Mouse (Mus musculus): ENCODE measurements around the gene Arg2. TPM values are rescaled to one million over a fixed set of nuclear protein-coding genes. Genes with fewer than 3 reads are reported as not detected.
"Not testable (repeated sequence)": the region's sequence is repeated elsewhere in the genome, so short reads cannot be mapped to it uniquely, and the experiment has no call there.

Gene Arg2
- total RNA-seq, 1 experiment from 2014 or later = not detected

DNA sequence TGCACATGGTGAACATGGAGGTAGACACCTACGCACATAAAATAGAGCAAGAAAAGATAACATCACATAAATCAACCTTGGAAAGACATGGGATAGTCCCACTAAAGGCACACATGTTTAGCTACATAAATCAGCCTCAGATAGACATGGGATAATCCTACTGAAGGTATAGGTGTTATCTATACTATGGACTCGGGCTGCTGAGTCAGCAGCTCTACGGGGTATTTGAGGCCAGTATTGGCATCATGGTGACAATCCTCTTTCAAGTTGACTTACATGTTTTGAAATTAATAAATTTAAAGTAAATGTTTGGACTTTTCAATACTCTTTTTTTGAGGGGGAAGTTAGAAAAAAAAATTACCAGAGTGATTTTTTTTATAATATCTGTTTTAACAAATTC is 32.3 kb downstream of the Arg2 start:
- ATAC-seq (replicated peaks; ENCODE audit: insufficient number of reproducible peaks, low FRiP score, low TSS enrichment, poor library complexity, severe bottlenecking) = no peak

DNA sequence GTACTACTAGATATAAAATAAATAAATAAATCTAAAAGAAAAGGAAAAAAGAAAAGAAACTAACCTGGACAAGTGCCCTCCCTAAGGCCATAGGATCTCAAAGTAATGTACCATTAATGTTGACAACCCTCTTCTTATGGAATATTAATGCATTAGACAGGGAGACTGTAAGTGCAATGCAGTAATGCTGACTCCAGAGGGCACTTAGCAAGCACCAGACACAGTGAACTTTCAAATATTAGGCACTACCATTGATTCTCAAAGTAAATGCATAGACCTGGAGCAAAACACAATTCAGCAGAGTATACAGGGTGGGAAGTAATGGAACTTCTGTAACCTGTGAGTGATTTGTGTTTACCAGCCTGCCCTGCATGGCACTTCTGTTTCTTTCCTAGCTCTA is 38.6 kb downstream of the Arg2 start:
- ATAC-seq (replicated peaks; ENCODE audit: insufficient number of reproducible peaks, low FRiP score, low TSS enrichment, poor library complexity, severe bottlenecking) = no peak

DNA sequence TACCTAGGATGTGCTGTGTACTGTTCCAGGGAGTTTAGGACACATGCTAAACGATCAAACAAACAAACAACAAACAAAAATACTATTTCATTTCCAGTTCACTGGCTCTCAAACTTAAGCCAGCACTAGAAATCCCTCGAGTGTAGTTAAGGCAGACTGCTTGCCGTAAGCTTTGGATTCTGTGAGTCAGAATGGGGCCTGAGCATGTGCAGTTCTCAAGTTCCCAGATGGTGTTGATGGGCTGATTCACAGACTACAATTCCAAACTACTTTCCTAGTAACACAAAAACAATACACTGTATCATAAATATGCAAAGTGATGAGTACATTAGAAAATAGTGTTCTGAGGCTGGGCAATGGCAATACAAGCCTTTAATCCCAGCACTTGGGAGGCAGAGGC is 39.8 kb downstream of the Arg2 start:
- no peak for ATAC-seq (replicated peaks; ENCODE audit: insufficient number of reproducible peaks, low FRiP score, low TSS enrichment, poor library complexity, severe bottlenecking)

DNA sequence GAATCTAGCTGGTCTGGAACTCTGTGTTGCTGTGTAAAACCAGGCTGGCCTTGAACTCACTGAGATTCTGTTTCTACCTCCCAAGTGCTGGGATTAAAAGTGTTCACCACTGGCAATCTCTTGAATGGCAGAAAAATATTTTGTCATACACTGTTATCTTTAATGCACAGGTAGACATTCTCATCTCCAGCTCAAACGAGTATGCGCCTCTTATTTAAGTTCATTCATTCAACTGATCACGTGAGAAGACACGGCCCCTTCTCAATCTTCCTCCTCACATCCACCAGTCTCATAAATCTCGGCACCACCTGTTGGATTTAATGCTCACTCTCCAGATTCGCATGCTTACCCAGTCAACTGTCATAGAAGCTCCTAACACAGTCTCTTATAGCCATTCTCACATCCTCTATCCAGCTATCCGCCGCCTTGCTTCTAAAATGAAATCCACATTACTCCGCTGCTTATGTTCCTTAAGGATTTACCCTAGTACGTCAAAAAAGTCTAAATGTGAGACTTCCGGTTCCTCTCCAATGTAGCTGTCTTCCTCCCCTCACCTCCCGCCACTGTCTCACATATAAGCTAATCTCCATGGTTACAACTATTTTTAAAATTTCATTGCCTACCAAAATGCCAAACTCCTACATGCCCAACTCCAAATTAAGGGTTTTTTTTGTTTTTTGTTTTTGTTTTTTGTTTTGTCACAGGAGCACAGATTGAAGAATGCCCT is 40.9 kb downstream of the Arg2 start:
- peak; percentile 11; the same call in 1 of the 2 replicates for ATAC-seq (replicated peaks; ENCODE audit: insufficient number of reproducible peaks, low FRiP score, low TSS enrichment, poor library complexity, severe bottlenecking)

DNA sequence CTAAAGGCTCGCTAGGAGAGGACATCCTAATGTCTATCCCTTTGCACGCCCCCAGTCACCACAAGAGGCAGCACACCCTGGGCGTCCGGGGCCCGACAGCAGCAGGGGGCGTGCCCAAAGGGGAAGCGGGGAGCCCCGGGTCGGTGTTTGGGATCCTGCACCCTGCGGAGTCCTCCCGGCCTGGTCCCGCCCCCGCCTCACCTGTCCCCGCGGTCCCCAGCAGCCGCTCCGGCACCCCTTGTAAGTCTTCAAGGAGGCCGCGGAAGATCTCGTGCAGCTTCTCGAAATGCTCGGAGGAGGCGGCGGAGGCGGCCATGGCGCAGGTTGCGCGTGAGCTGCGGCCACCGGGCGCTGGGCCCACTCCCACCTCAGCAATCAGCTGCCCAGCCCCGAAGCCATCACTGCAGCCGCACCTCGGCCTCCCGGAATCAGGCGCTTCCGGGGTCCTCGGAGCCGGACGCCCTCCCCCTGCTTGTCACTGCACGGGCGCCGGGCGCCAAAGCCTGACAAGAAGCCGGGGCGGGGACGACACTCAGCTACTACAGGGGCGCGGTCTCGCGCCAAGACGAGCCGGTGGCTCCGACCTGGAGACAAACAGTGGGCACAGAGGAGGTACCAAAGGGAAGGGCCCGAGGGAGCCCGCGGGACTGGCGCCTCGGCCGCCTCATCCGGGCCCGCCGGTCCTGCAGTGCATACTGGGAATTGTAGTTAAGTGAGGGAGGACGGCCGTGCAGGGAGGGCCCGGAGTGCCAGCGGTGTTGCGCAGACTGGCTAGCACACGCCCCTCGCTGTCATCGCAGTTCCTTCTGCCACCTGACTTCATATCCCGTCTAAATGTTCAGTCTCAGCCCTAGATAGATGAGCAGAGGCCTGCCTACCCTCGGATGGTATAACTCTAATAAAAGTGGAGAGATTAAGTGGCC is 41.7 kb downstream of the Arg2 start, which contains the start of gene Vti1b:
Vti1b (minus strand) TSS at position 649 of the 923 bp plus-strand sequence.
- ATAC-seq (replicated peaks; ENCODE audit: insufficient number of reproducible peaks, low FRiP score, low TSS enrichment, poor library complexity, severe bottlenecking) = peak; percentile 94

DNA sequence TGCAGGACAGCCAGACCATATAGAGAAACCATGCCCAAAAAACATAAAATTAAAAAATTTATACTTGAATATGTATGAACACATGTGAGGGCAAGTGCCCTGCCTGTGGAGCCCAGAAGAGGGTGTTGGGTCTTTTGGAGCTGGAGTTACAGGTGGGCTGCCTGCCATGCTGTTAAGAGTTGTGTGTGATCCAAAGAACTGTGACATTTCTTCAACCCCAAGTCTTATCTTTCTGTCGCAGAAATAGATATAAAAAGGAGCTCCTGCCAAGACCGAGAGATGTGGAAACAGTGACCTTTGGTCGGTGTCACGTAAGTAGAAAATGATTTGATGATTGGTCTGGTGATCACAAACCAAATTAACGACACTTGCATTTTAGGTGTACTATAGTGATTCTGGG is 43.1 kb downstream of the Arg2 start:
- no peak for ATAC-seq (replicated peaks; ENCODE audit: insufficient number of reproducible peaks, low FRiP score, low TSS enrichment, poor library complexity, severe bottlenecking)

DNA sequence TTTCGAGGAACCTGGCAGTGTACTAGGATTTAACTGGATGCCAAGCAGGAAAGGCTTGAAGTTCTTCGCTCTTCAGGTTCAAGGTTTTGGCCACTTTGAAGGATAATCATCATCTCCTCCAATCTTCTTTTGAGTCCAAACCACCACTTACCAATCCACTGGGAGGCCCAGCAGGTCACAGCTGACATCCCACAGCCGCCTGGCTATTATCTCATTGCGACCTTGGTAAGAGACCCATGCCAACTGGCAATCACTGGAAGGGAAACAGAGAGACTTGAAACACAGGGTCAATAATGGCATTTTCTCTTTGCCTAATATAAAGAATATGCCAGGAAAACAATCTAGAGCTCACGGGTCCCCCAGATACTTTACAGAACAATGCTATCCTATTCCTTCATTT is 45.4 kb downstream of the Arg2 start:
- no peak for ATAC-seq (replicated peaks; ENCODE audit: insufficient number of reproducible peaks, low FRiP score, low TSS enrichment, poor library complexity, severe bottlenecking)

DNA sequence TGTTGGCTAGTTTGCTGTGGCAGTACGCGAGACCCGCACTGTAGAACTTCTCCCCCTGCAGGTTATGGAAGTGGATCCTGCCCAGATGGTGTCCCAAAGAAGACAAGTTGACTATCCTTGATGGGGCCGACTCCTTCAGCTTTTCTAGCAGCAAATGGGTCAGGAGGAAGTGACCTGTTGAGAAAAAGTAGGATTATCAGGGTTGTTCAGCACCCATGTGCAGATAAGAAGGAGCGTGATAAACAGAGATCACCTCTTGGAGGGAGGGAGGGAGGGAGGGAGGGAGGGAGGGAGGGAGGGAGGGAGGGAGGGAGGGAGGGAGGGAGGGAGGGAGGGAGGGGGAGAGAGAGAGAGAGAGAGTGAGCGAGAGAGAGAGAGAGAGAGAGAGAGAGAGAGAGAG is 54.6 kb downstream of the Arg2 start:
- not testable (repeated sequence) for ATAC-seq (replicated peaks; ENCODE audit: insufficient number of reproducible peaks, low FRiP score, low TSS enrichment, poor library complexity, severe bottlenecking)

DNA sequence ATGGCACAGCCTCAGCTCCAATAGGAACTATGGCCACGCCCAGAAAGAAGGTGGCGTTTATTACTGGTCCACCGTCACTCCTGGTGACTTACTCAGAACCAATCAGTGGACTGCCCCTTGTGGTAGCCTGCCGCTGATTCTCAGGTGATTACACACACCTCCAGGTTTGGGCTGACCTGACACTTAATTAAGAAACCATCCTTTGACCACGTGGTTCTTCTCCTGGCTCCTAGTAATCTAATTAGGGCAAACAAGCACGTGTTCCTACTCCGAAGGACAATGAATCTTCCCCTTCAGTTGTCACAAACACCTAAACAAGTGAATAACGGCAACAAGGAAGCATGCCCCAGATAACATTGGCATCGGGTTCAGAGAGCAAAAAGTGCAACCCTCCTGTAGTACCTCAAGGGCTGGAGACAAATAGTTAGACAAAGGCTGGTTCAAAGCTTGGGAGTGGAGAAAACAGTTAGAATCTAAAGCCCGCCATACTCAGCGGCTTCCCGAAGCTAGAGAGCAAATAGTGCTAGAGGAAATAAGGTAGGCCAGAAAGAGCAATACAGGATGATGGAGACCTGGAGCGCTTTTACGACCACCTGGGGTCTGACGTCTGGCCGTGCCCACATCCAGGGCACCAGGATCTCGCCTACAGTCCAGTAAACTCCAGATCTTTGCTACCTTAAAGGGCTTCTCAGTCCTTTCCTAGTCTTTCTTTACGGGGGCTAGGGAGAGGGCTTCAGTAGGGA is 60.5 kb downstream of the Arg2 start:
- ATAC-seq (replicated peaks; ENCODE audit: insufficient number of reproducible peaks, low FRiP score, low TSS enrichment, poor library complexity, severe bottlenecking) = peak; percentile 68

DNA sequence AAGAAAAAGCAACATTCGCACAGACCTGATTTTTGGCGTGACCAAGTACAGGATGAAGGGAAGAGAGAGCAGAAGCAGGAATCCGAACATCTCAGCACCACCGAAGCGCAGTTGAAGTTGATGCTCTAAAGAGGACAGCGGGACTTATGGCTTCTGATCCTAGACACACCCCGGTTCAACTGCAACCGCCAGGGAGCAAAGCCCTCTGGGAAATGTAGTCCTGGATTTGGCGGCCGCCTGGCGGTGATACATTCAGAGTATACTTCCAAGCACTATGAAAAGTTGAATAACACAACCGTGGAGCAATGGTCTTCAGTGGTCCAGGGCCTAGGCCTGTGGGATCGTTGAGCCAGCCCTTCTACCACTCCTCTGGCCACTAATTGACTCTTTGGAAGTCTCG is 61.1 kb downstream of the Arg2 start:
- ATAC-seq (replicated peaks; ENCODE audit: insufficient number of reproducible peaks, low FRiP score, low TSS enrichment, poor library complexity, severe bottlenecking) = peak; percentile 94

DNA sequence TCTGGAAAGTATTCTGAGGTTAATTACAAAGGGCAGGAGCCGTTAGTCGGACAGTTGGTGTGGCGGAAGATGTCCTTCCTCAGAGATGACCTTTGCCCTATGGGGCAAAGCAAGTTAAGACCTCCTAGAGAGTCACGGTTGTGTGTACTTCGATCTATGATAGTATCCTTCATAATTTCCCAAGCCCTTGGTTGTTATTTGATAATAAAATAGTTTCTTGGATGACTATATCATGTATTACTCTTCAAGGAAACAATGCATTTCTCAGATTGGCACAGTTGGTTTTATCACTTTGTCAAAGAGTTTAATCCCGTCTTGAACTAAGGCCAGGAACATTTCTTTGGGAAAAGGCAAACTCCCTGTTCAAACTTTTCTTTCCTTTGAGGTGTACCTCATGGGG is 61.6 kb downstream of the Arg2 start, which contains the start of gene Rdh11:
Rdh11 (minus strand) TSS at position 101 of the 400 bp plus-strand sequence.
- ATAC-seq (replicated peaks; ENCODE audit: insufficient number of reproducible peaks, low FRiP score, low TSS enrichment, poor library complexity, severe bottlenecking) = no peak

DNA sequence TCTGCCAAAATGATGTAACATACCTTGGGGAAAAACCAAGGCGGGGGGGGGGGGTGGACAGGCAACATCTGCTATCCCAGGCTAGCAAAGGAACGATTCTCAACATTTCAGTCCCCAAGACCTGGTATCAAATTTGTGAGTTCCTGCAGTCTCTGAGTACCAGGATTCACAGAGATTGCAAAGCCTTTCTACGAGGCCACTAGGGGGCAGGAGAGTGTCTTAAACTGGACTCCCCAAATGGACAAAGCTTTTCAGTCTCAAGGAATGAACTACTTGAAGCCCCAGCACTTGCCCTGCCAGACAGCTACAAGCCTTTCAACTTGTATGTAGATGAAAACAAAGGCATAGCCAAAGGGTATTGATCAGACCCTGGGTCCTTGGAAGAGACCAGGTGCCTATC is 62.9 kb downstream of the Arg2 start:
- peak; percentile 58; the same call in 1 of the 2 replicates for ATAC-seq (replicated peaks; ENCODE audit: insufficient number of reproducible peaks, low FRiP score, low TSS enrichment, poor library complexity, severe bottlenecking)

DNA sequence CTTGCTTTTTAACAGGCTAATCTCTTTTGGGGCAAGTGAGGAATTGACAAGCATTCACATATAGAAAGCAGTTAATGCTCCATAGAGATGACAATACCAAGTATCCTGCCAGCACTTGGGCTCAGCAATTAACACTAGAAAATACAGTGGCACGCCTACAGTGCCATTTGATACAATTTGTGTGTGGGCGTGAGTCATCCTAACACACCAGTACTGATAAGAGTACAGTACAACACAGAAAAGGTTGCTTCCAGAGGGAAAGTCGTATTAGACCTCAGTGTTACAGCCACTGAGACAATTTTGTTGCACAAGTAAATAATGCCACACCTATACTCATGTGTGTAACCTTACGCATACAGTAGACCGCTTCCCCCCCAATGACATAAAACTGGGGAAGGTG is 66.5 kb downstream of the Arg2 start:
- no peak for ATAC-seq (replicated peaks; ENCODE audit: insufficient number of reproducible peaks, low FRiP score, low TSS enrichment, poor library complexity, severe bottlenecking)

DNA sequence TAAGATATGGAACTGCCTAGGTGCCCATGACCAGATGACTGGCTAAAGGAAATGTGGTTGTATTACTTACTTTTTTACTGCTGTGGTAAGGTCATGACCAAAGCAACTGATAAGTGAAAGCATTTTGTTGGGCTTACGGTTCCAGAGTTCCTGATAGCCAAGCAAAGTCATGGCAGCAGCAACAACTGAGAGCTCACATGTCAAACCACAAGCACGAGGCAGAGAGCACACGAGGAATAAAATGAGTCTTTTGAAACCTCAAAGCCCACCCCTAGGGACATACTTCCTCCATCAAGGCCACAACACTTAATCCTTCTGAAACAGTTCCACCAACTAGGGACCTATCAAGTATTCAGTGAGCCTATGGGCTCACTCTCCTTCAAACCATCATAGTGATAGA is 71.3 kb downstream of the Arg2 start:
- no peak for ATAC-seq (replicated peaks; ENCODE audit: insufficient number of reproducible peaks, low FRiP score, low TSS enrichment, poor library complexity, severe bottlenecking)

Other genes with a start within 250 kb of the Arg2 start
- not detected in 3 replicates for gene Plek2, start 223.8 kb upstream of the Arg2 start, total RNA-seq (2017)
- 47.0 to 75.7 TPM (median 65.1 TPM) in 3 replicates for gene Tmem229b, start 123.2 kb upstream of the Arg2 start, total RNA-seq (2017)
- 0.29 to 0.32 TPM in 2 of 3 replicates, not detected in the other for gene Plekhh1, start 101.6 kb upstream of the Arg2 start, total RNA-seq (2017)
- 8.3 to 19.9 TPM (median 8.3 TPM) in 3 replicates for gene Pigh, start 41.1 kb upstream of the Arg2 start, total RNA-seq (2017)
- gene Vti1b, start 41.9 kb downstream of the Arg2 start, total RNA-seq (2017) = 199 to 253 TPM (median 246 TPM) in 3 replicates
- gene Rdh11, start 61.5 kb downstream of the Arg2 start, total RNA-seq (2017) = 12.8 to 17.7 TPM (median 13.6 TPM) in 3 replicates
- 5.2 to 7.9 TPM (median 5.2 TPM) in 3 replicates for gene Rdh12, start 78.1 kb downstream of the Arg2 start, total RNA-seq (2017)
- 16.7 to 50.3 TPM (median 30.7 TPM) in 3 replicates for gene Zfyve26, start 165.5 kb downstream of the Arg2 start, total RNA-seq (2017)
- gene Rad51b, start 166.5 kb downstream of the Arg2 start, total RNA-seq (2017) = 0.29 TPM in 1 of 3 replicates, not detected in the others